Mouse (Mus musculus) midbrain, embryonic 13.5 days (tissue): Measurements from ENCODE around the gene Kras. TPM values are rescaled to one million over a fixed set of nuclear protein-coding genes. Genes with fewer than 3 reads are reported as not detected.

Experiments
- ATAC-seq: fragments of 200-750 bp; cut with Nextera tagmentation; 2 replicates; pipeline ENCODE4 v1.8.0; 2017; ENCODE audit warnings: mild to moderate bottlenecking, moderate TSS enrichment, moderate library complexity
- H3K27ac ChIP-seq: fragments of 300-500 bp; sonication (generic); 2 replicates; pipeline ENCODE4 v1.5.1; 2015; ENCODE audit warnings: inconsistent platforms, mild to moderate bottlenecking, moderate library complexity
- H3K27me3 ChIP-seq: fragments of 300-500 bp; sonication (generic); 2 replicates; pipeline ENCODE4 v1.6.1; 2015; ENCODE audit warnings: mild to moderate bottlenecking, inconsistent platforms
- H3K36me3 ChIP-seq: fragments of 300-500 bp; sonication (generic); 2 replicates; pipeline ENCODE4 v1.6.1; 2015; ENCODE audit warnings: mild to moderate bottlenecking, inconsistent platforms
- H3K4me1 ChIP-seq: fragments of 300-500 bp; sonication (generic); replicated peaks from 2 replicates; pipeline ENCODE4 v1.6.1; 2015; ENCODE audit warnings: inconsistent platforms
- H3K4me2 ChIP-seq: fragments of 300-500 bp; sonication (generic); replicated peaks from 2 replicates; pipeline ENCODE4 v1.6.1; 2015; ENCODE audit warnings: moderate library complexity, mild to moderate bottlenecking, inconsistent platforms
- H3K4me3 ChIP-seq: fragments of 300-500 bp; sonication (generic); replicated peaks from 2 replicates; pipeline ENCODE4 v1.5.1; 2015; ENCODE audit warnings: mild to moderate bottlenecking, inconsistent platforms
- H3K9ac ChIP-seq: fragments of 300-500 bp; sonication (generic); replicated peaks from 2 replicates; pipeline ENCODE4 v1.6.1; 2015; ENCODE audit warnings: mild to moderate bottlenecking, inconsistent platforms
- H3K9me3 ChIP-seq: fragments of 300-500 bp; sonication (generic); 2 replicates; pipeline ENCODE4 v1.6.1; 2016; ENCODE audit warnings: mild to moderate bottlenecking, inconsistent platforms
- WGBS: fragments of 180-500 bp; shearing (Covaris S2); methylation state at CpG from one replicate; pipeline ENCODE4 v1.1.7; 2015; 5-methylcytosine and 5-hydroxymethylcytosine counted together
- polyA plus RNA-seq: library from polyadenylated mRNA; unstranded; fragments of >200 nt; fragmentation: Nextera tagmentation; extraction: Ambion mirVana; gene quantifications from 2 replicates; pipeline ENCODE4 v1.2.1, GENCODE M21; 2015

Kras gene
- polyA plus RNA-seq, 1 experiment from 2014 or later, result 92.3 TPM

DNA sequence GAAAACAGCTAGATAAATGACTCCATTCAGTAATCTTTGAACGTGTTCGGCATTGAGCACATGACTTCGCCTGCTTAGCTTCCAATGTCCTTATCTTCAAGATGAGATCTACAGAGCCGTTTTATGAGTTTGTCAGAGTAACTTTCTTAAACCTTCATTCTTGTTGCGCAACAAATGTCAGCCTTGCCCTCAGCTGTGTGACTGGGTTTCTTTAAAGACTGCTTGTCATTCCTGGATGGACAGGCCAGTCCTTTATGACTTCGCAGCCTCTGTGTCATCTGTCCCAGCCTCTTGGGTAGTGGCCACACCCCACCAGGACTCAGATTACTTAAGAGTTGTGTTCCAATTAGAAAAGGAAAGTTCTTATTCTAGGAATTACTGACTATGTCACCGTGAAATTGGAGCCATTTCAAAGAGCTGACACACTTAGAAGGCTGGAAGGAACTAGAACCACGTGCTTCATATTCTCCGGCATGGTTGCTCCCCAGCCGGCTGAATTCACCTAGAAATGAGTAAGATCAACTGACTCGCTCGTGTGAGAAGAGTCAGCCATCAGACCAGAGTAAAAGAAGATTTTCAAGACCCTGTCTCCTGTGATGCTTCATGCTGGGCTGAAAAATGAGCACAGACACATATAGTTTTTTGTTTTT, 24.1 kb upstream of the Kras start:
- H3K4me1 ChIP-seq, result peaks cover 7% of the 10 kb centered on the region; the same call in 1 of the 2 replicates
- 86% methylated on average over 12 of the region's 12 CpGs for whole genome bisulfite sequencing
- no peak overlapping the region for H3K27ac ChIP-seq
- no peak overlapping the region for H3K9ac ChIP-seq
- H3K36me3 ChIP-seq, result no peaks in the 10 kb centered on the region
- H3K4me2 ChIP-seq, result no peak overlapping the region
- ATAC-seq, result no peak
- no peak overlapping the region for H3K4me3 ChIP-seq
- no peaks in the 10 kb centered on the region for H3K9me3 ChIP-seq
- no peaks in the 10 kb centered on the region for H3K27me3 ChIP-seq

DNA sequence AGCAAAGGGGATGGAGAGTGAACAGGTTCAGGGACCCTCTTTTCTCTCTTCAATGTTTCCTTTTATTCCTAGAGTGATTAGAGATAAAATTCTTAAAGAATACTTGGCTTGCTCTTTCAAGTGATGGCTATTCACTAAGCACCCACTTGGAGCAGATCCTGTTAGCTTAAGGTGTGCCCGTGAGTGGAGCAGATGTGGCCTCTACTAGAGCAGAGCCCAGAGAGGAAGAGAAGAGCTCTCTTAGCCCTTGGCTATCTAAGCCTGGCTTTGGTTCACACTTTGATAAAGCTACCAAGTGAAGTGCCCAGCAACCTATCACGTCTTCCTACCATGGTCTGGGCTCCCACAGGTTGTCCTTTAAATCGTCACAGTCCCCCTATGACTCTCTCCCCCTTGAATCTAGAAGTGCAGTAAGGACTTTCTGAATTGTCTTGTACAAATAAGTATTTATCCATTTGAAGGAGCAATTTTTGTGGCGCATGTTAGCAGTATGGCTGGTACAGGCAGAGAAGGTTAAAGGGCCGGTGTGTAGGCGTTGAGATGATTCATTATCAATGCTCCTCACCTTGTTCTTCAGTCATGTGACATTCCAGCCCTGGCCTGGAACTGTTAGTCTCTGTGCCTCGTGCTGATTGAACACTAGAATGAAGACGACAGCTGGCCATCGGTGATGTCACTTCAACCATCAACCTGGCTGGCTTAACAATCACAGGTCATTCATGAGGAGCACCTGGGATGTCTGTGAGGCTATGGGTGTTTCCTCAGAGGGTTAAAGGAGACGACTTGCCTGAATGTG, 22.3 kb upstream of the Kras start:
- no peaks in the 10 kb centered on the region for H3K27me3 ChIP-seq
- H3K4me2 ChIP-seq, result no peak overlapping the region
- H3K9me3 ChIP-seq, result no peaks in the 10 kb centered on the region
- H3K9ac ChIP-seq, result no peak overlapping the region
- ATAC-seq, result no peak
- 87% methylated on average over 10 of the region's 10 CpGs for WGBS
- H3K4me3 ChIP-seq, result no peak overlapping the region
- H3K4me1 ChIP-seq, result peaks cover 7% of the 10 kb centered on the region; the same call in 1 of the 2 replicates
- no peaks in the 10 kb centered on the region for H3K36me3 ChIP-seq
- H3K27ac ChIP-seq, result no peak overlapping the region

DNA sequence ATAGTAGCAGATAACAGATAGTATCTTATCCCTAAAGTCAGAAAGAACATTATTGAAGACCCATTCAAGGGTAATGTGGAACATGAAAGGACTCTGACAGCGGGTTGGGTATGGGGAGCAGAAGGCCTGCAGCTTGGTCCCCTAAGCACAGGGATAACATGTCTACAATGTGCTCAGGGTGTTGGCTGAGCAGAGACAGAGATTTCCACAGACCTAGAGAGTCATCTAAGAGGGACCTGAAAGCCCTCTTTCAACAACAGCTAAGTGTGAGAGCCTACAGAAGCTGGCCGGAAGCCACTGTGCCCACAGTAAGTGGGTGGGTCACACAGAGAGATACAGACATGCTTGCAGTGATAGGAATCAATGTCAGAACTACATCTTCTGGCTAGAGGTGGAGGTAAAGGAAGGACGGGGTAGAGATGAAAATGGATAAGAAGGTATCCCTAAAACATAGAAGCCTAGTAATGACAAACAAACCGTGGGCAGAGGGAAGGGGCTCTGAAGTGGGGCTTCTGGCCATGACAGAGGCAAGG, 19.3 kb upstream of the Kras start:
- H3K9ac ChIP-seq, result no peak overlapping the region
- no peaks in the 10 kb centered on the region for H3K9me3 ChIP-seq
- no peak overlapping the region for H3K4me2 ChIP-seq
- H3K27me3 ChIP-seq, result no peaks in the 10 kb centered on the region
- H3K27ac ChIP-seq, result no peak overlapping the region
- no peak for ATAC-seq
- H3K36me3 ChIP-seq, result no peaks in the 10 kb centered on the region
- H3K4me3 ChIP-seq, result no peak overlapping the region
- no peaks in the 10 kb centered on the region for H3K4me1 ChIP-seq
- WGBS, result 90% methylated on average over 4 of the region's 4 CpGs

DNA sequence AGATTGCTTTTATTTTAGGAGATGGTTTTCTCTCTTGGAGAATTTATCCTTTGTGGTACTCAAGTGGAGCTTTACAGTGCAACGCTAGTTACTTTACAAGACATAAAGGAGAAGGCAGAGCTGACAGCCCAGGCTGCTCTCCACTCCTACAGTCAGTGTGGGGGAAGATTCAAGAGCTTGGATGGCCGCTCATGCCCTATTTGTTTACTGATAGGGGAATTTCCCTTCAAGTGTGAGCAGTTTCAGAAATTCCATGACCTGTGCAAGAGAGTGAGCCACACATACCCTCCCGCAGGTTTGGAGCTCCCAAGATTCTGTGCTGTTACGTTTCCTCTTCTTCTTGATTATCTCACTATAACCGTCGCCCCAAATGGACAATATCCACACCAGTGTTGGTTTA, 17.7 kb upstream of the Kras start:
- H3K27me3 ChIP-seq, result no peaks in the 10 kb centered on the region
- no peaks in the 10 kb centered on the region for H3K36me3 ChIP-seq
- 90% methylated on average over 6 of the region's 6 CpGs for WGBS
- ATAC-seq, result no peak
- H3K9me3 ChIP-seq, result no peaks in the 10 kb centered on the region
- H3K27ac ChIP-seq, result no peak overlapping the region
- no peak overlapping the region for H3K4me3 ChIP-seq
- H3K4me1 ChIP-seq, result no peaks in the 10 kb centered on the region
- H3K9ac ChIP-seq, result no peak overlapping the region
- no peak overlapping the region for H3K4me2 ChIP-seq

DNA sequence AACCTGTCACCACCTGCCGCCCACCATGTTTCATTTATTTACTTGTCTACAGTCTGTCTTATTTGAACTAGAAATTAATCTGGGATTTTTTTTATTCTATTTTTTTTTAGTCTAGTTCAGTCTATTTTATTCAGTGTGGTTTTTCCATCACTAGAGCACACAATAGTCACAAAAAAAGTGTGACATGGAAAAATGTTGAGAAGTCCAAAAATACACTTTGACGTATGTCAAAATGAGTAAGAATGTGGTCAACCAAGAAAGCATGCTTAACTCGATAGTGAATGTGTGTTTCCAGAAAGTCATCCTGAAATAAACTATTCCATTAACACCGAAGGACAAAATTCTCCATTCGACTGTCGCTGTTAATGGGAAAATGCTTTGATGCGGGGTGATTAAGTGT, 12.3 kb upstream of the Kras start:
- no peak overlapping the region for H3K27ac ChIP-seq
- H3K4me2 ChIP-seq, result no peak overlapping the region
- H3K9me3 ChIP-seq, result no peaks in the 10 kb centered on the region
- ATAC-seq, result no peak
- H3K27me3 ChIP-seq, result no peaks in the 10 kb centered on the region
- no peak overlapping the region for H3K4me3 ChIP-seq
- WGBS, result 78% methylated on average over 7 of the region's 7 CpGs
- H3K4me1 ChIP-seq, result peaks cover 5% of the 10 kb centered on the region
- no peaks in the 10 kb centered on the region for H3K36me3 ChIP-seq
- H3K9ac ChIP-seq, result no peak overlapping the region

DNA sequence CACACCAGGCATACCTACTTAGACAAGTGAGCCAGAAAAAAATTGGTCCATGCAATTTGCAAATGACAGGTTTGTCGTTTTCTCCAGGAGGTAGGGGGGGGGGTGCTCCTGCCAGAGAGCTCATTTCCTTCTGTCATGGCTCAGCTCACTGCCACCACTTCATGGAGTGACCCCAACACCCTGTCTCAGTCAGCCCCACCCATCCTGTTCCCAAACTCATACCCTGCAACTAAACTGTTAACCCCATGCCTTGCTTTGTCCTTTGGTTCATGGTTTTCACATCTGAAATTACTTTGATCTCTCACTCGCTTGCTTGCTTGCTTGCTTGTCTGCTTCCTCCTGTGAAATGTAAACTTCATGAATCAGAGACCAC, 6.6 kb upstream of the Kras start:
- no peak overlapping the region for H3K4me3 ChIP-seq
- H3K4me2 ChIP-seq, result no peak overlapping the region
- H3K9ac ChIP-seq, result no peak overlapping the region
- H3K4me1 ChIP-seq, result peaks cover under 1% of the 10 kb centered on the region
- H3K36me3 ChIP-seq, result no peaks in the 10 kb centered on the region
- 0 out of 2 replicates have a peak, but pooled peaks cover 6% of the 10 kb centered on the region for H3K27me3 ChIP-seq
- H3K9me3 ChIP-seq, result no peaks in the 10 kb centered on the region
- WGBS, result 41% methylated on average over 2 of the region's 2 CpGs
- no peak overlapping the region for H3K27ac ChIP-seq
- no peak for ATAC-seq

DNA sequence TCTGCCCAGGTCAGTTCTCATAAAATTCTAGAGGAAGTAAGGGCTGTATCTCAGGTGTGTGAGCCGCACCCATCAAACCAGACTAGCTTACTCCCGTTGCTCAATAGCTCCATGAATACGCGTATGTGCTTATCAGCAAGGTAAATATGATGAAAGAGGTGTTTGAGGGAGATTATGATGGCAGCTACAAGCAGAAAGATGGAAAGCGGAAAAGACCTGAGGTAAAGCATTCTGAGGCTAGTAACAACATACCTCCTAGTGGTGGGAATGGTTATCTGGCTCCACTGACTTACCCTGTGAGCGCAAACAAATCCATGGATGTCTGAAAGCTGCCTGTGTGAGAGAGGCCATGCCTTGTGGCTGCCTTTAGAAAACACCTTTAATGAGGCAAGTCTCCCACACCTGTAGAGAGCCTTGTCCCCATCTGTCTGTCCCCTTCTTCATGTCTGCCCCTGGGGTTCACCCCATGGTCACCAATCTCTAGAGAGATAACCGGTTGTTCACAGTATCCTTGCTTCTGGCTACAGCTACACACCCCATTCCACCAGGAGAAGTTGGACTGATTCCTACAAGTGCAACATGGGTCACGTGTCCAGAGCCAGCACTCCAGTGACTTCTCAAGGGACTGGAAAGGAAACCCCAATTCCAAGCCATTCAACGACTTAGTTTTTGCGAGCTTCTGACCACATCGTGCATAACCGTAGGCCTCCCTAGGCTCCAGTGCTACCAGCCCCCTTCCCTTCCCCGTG, 6.1 kb upstream of the Kras start:
- Histone ChIP-seq H3K27ac (no peak overlapping the region), H3K4me2 (no peak overlapping the region), H3K36me3 (no peaks in the 10 kb centered on the region), H3K4me3 (no peak overlapping the region), H3K4me1 (peaks cover 2% of the 10 kb centered on the region; the same call in 1 of the 2 replicates), H3K27me3 (0 out of 2 replicates have a peak, but pooled peaks cover 6% of the 10 kb centered on the region), H3K9me3 (no peaks in the 10 kb centered on the region), H3K9ac (no peak overlapping the region)
- no peak for ATAC-seq
- 85% methylated on average over 13 of the region's 13 CpGs for WGBS

DNA sequence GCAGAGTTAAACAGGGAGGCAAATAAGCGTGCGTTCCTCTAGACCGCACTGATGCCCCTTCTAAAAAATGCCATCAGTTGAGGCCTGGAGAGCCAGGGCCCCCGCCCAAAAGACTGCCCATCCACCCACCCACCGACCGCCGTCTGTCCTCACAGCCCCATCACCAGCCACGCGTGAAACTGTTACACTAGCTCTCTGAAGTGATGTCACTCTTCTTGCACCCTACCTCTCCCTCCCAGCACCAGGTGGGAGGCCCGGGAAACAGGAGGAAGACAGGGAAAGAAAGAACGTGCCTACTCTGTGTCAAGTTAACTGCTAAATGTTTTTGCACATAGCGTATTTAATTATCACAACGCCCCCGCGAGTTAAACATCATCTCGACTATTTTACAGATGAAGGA, 781 bp upstream of the Kras start:
- Histone ChIP-seq H3K27ac (peak overlapping the region; percentile 90), H3K27me3 (0 out of 2 replicates have a peak, but pooled peaks cover 6% of the 10 kb centered on the region), H3K9ac (peak overlapping the region; percentile 94), H3K4me1 (peaks cover 27% of the 10 kb centered on the region), H3K36me3 (no peaks in the 10 kb centered on the region), H3K4me3 (peak overlapping the region; percentile 90), H3K4me2 (peak overlapping the region; percentile 67), H3K9me3 (no peaks in the 10 kb centered on the region)
- peak; percentile 30 for ATAC-seq
- 12% methylated on average over 16 of the region's 16 CpGs for WGBS

DNA sequence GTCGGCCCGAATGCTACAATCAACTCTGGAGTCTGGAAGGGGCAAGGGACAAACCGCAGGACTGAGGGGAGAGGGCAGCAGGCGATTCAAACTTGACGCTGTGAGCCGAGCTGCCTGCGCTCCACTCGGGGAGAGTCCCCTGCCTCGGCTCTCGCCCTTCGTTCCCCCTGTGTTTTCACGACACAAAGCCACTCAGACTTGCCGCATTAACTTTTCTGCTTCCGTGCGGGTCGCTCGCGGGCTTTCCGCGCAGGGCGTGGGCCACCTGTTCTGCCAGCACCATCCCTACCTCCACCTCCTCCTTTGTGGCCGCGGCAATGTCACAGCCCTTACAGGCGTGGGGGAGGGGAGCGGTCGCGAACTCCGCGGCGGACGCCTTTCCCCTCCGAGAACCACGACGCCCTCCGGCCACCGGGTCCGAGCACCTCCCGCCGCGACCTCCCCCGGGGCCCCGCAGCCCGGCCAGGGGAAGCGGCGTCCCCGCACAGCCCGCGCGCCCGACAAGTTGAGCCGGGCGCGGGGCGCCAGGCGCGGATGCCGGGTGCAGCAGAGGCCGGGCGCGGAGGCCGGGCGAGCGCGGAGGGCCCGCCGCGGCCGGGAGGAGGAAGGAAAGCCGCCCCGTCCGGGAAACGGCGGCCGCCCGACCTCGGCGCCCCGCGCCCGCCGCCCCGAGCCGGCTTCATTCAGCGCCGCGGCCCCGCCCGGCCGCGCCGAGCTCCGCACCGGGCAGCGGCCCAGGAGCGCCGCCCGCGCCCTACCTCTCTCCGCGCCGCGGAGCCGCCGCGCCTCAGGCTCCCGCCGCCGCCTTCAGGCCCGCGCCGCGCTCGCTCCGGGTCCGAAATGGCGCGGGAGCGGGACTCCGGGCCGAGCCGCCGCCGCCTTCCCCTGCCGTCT, 501 bp downstream of the Kras start:
- Histone ChIP-seq H3K27me3 (0 out of 2 replicates have a peak, but pooled peaks cover 6% of the 10 kb centered on the region), H3K27ac (peak overlapping the region; percentile 90), H3K4me1 (peaks cover 27% of the 10 kb centered on the region), H3K9me3 (no peaks in the 10 kb centered on the region), H3K9ac (peak overlapping the region; percentile 94), H3K4me3 (peak overlapping the region; percentile 90), H3K4me2 (peak overlapping the region; percentile 67), H3K36me3 (peaks cover 7% of the 10 kb centered on the region)
- 0% methylated on average over 98 of the region's 124 CpGs for WGBS
- peak; percentile 74 for ATAC-seq

DNA sequence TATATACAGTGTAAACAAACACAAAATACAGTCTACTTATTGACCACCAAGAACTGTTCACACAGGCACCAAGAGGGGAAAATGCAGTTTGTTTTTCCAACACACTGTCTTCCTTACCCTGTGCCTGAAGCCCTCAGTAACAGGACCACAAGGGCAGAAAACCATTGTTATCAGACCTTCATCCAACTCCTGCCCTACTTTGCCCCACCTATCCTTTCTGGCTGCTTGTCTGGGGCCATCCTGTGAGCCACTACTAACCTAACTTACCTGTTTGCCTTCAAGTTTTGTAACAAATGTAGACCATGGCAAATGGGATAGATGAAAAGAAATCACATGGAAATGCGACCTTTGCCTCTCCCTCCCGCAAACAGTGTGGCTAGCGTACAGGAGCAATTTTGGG, 2.2 kb downstream of the Kras start:
- Histone ChIP-seq H3K9me3 (no peaks in the 10 kb centered on the region), H3K27ac (no peak overlapping the region), H3K36me3 (peaks cover 12% of the 10 kb centered on the region), H3K4me2 (peak overlapping the region; percentile 47), H3K4me1 (peaks cover 27% of the 10 kb centered on the region), H3K27me3 (0 out of 2 replicates have a peak, but pooled peaks cover 2% of the 10 kb centered on the region), H3K9ac (peak overlapping the region; percentile 29), H3K4me3 (peak overlapping the region; percentile 17)
- WGBS, result 53% methylated on average over 3 of the region's 3 CpGs
- ATAC-seq, result no peak

DNA sequence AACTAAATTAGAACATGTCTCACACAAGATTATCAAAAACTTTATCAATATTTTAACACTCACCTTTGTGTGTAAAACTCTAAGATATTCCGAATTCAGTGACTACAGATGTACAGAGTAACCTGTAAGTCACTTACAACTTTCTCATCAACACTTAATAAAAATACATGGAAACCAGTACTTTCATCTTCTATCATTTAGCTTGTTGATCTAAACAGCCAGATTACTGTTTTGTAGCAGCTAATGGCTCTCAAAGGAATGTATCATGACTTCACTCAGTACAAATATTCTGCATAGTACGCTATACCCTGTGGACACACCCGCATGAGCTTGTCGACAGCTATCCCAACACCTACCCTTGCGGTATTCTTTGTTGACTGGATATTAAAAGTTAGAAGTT, 3.2 kb downstream of the Kras start:
- no peak overlapping the region for H3K9ac ChIP-seq
- H3K27me3 ChIP-seq, result no peaks in the 10 kb centered on the region
- peaks cover 27% of the 10 kb centered on the region for H3K4me1 ChIP-seq
- no peak for ATAC-seq
- 95% methylated on average over 5 of the region's 5 CpGs for WGBS
- H3K4me3 ChIP-seq, result no peak overlapping the region
- no peak overlapping the region for H3K4me2 ChIP-seq
- H3K27ac ChIP-seq, result no peak overlapping the region
- no peaks in the 10 kb centered on the region for H3K9me3 ChIP-seq
- H3K36me3 ChIP-seq, result peaks cover 12% of the 10 kb centered on the region
